Mouse (Mus musculus): ENCODE measurements around the gene Traip. TPM values are rescaled to one million over a fixed set of nuclear protein-coding genes. Genes with fewer than 3 reads are reported as not detected.

The Traip gene
- polyA plus RNA-seq, 1 experiment from 2014 or later = 29.4 TPM

DNA sequence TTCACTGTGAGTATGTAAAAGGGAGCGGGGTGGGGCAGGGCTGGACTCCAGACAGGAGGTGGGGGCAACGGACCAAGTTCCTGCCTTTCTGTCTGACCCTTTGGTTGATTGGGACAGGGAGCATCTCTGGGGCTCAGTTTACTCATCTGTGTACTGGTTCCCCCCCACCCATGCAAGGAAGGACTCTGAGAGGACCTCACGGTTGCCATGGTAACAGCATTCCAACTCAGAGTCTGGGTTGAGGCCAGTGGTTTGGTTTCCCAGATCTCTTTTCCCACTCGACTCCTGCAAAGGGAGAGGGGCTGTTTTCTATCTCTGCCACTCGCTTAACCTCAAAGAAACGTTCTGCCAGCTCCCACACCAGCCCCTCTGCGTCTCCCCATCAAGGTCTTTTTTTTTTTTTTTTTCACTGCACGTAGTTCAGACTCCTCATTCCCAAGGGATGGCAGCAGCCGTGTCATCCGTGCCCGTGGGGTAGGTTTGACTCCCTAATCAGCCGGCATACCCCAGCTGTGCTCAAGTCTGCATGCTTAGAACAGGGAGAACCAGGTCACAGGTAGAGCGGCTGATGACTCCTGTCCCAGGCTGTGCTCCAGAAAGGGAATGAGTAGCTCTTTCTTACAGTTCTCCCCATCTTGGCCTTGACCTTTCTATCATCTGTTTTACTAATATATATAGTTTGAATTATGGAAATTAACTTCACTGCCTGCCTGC, 31.9 kb upstream of the Traip start:
- peak; percentile 31; the same call in 1 of the 2 replicates for ATAC-seq (ENCODE audit: insufficient number of reproducible peaks, insufficient read depth, low FRiP score, low TSS enrichment)
- H3K27me3 ChIP-seq = no peaks in the 10 kb centered on the region
- no peak overlapping the region for H3K4me2 ChIP-seq (replicated peaks)
- peaks cover 9% of the 10 kb centered on the region for H3K4me1 ChIP-seq
- H3K27ac ChIP-seq = no peak overlapping the region
- no peaks in the 10 kb centered on the region for H3K9me3 ChIP-seq
- H3K4me3 ChIP-seq = no peak overlapping the region
- no peaks in the 10 kb centered on the region; the same call in 1 of the 2 replicates for H3K36me3 ChIP-seq
- H3K9ac ChIP-seq = no peak overlapping the region
- WGBS = 28% methylated on average over 13 of the region's 13 CpGs

DNA sequence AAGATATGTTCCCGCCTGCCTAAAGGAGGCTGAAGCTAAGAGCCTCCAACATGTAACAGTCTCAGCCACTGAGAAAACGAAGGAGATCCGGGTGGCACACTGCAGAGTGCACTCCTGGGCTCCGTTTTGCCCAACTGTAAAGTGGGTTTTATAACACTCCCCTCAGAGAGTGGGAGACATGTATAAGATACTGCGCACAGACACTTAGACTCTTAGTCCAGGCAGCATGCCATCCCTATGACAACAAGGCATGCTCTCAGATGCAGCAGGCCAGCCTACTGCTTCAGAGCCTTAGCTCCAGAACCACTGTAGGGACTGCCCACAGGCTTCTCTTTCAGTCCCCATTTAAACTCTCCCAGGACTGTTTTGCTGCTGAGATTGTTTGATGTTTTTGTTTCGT, 31.1 kb upstream of the Traip start:
- no peak overlapping the region for H3K27ac ChIP-seq
- no peaks in the 10 kb centered on the region for H3K27me3 ChIP-seq
- H3K4me2 ChIP-seq (replicated peaks) = no peak overlapping the region
- H3K4me1 ChIP-seq = peaks cover 9% of the 10 kb centered on the region
- no peaks in the 10 kb centered on the region; the same call in 1 of the 2 replicates for H3K36me3 ChIP-seq
- H3K9ac ChIP-seq = no peak overlapping the region
- H3K9me3 ChIP-seq = no peaks in the 10 kb centered on the region
- ATAC-seq (ENCODE audit: insufficient number of reproducible peaks, insufficient read depth, low FRiP score, low TSS enrichment) = no peak
- no peak overlapping the region for H3K4me3 ChIP-seq
- WGBS = 81% methylated on average over 6 of the region's 6 CpGs

DNA sequence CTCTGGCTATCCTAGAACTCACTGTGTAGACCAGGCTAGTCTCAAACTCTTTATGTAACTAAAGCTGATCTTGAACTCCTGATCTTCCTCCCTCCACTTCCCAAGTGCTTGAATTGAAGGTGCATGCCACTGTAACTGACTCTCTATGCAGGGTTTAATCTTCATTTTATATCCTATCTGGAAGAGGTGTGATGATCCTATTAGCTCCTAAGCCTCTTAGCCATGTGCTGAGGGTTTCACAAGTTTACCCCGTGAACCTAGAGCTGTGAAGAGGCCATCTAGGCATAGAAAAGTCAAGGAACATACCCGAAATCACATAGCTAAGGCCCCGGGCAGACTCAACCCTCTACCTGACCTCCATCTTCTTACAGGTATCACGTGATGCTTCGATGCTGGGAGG, 30.5 kb upstream of the Traip start:
- Histone ChIP-seq H3K9ac (no peak overlapping the region), H3K9me3 (no peaks in the 10 kb centered on the region), H3K4me1 (peaks cover 11% of the 10 kb centered on the region), H3K4me2 (replicated peaks) (no peak overlapping the region), H3K27ac (no peak overlapping the region), H3K36me3 (no peaks in the 10 kb centered on the region; the same call in 1 of the 2 replicates), H3K27me3 (no peaks in the 10 kb centered on the region), H3K4me3 (no peak overlapping the region)
- no peak for ATAC-seq (ENCODE audit: insufficient number of reproducible peaks, insufficient read depth, low FRiP score, low TSS enrichment)
- 81% methylated on average over 5 of the region's 5 CpGs for WGBS

DNA sequence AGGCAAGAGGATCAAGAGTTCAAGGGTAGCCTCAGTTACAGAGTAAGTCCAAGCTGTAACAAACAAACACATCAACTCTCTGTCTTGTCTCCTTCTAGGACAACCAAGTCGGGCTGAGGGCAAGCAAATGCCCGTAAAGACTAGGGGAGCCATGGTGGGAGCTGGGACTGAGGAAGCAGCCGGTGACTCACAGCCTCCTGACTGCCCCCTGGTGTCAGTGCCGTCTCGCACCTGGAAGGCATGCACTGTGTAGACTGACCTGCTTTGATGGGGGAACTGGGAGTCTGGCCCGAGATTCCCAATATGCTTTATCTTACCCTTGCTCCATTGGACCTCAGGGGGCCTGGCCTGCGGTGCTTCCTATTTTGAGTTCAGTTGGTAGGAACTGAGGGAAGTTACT, 26.9 kb upstream of the Traip start:
- H3K9ac ChIP-seq = no peak overlapping the region

DNA sequence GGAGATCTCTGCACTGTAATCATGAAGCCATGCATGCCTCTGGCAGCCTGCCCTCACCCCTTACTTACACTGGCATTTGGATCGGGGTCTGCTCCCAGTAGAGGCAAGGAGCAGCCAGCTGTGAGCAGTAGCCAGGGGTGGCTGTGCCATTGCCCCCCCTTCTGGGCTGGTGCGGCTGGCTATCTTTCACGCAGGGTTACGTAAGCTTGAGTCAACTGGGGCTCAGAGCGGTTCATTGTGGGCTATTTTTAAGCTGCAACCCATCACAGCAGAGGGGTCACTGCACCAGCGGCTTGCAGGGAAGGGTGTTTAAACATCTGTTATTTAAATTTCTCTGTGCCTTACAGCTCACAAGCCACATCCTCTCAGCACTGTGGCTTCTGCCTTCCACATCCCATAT, 26.0 kb upstream of the Traip start:
- ATAC-seq (ENCODE audit: insufficient number of reproducible peaks, insufficient read depth, low FRiP score, low TSS enrichment) = no peak
- H3K4me2 ChIP-seq (replicated peaks) = no peak overlapping the region
- H3K4me1 ChIP-seq = 0 out of 2 replicates have a peak, but pooled peaks cover 8% of the 10 kb centered on the region
- H3K9ac ChIP-seq = no peak overlapping the region
- no peak overlapping the region for H3K4me3 ChIP-seq
- H3K27me3 ChIP-seq = 0 out of 2 replicates have a peak, but pooled peaks cover 6% of the 10 kb centered on the region
- H3K36me3 ChIP-seq = no peaks in the 10 kb centered on the region
- no peak overlapping the region for H3K27ac ChIP-seq
- no peaks in the 10 kb centered on the region for H3K9me3 ChIP-seq
- WGBS = 50% methylated on average over 6 of the region's 6 CpGs

More for the DNA sequence above, 26.9 kb upstream of the Traip start:
- H3K36me3 ChIP-seq = no peaks in the 10 kb centered on the region
- H3K9me3 ChIP-seq = no peaks in the 10 kb centered on the region
- H3K27ac ChIP-seq = no peak overlapping the region
- no peak overlapping the region for H3K4me2 ChIP-seq (replicated peaks)
- H3K4me1 ChIP-seq = peaks cover 11% of the 10 kb centered on the region
- ATAC-seq (ENCODE audit: insufficient number of reproducible peaks, insufficient read depth, low FRiP score, low TSS enrichment) = no peak
- H3K4me3 ChIP-seq = no peak overlapping the region
- 0 out of 2 replicates have a peak, but pooled peaks cover 6% of the 10 kb centered on the region for H3K27me3 ChIP-seq
- WGBS = 34% methylated on average over 7 of the region's 7 CpGs

DNA sequence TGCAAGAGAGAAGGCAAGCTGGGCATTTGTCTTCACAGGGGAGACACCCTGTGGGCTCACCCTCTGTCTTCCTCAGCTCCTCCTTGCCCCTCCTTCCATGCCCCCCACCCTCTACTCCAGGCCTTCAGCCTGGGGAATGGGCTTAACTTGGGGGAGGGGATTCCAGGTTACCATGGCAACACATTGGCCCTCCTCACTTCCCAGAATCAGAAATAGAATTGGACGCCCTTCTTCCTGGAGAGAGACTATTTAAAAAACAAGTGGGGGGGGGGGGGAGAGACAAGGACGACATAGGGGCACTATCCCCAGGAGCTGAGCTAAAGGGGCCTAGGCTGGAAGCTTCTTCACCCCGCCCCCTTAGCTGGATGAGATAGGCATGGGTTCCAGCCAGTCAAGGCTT, 24.7 kb upstream of the Traip start:
- no peak overlapping the region for H3K4me2 ChIP-seq (replicated peaks)
- H3K36me3 ChIP-seq = no peaks in the 10 kb centered on the region
- H3K27me3 ChIP-seq = 0 out of 2 replicates have a peak, but pooled peaks cover 6% of the 10 kb centered on the region
- H3K4me3 ChIP-seq = no peak overlapping the region
- WGBS = 41% methylated on average over 3 of the region's 3 CpGs
- no peak overlapping the region for H3K27ac ChIP-seq
- no peaks in the 10 kb centered on the region for H3K9me3 ChIP-seq
- no peak for ATAC-seq (ENCODE audit: insufficient number of reproducible peaks, insufficient read depth, low FRiP score, low TSS enrichment)
- H3K4me1 ChIP-seq = 0 out of 2 replicates have a peak, but pooled peaks cover 8% of the 10 kb centered on the region
- peak overlapping the region; percentile 40 for H3K9ac ChIP-seq

DNA sequence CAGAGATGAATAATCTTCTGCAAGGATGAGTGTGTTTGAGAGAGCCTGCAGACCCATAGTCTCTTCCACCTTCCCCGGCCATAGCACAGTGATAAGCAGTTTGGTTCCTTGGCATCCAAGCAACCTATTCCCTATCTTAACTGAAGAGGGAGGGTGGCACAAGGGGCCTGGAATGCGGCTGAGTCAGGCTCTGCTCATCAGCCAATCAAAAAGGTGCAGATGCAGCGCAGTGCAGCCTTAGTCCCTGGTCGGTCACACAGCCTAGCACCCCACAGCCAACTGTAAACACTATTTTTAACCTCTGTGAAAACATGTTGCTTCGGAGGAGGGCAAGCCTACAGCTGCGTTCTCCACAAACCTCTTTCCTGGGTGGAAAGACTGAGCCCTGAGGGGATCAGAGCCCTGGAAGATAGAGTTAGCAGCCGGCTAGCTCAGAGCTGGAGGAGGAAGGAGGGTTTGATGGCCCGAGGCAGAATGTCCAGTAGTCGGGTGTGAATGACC, 23.0 kb upstream of the Traip start:
- Histone ChIP-seq H3K9ac (no peak overlapping the region), H3K36me3 (no peaks in the 10 kb centered on the region), H3K4me2 (replicated peaks) (no peak overlapping the region), H3K4me1 (0 out of 2 replicates have a peak, but pooled peaks cover 8% of the 10 kb centered on the region), H3K4me3 (no peak overlapping the region), H3K27me3 (0 out of 2 replicates have a peak, but pooled peaks cover 6% of the 10 kb centered on the region), H3K27ac (no peak overlapping the region), H3K9me3 (no peaks in the 10 kb centered on the region)
- 39% methylated on average over 9 of the region's 9 CpGs for WGBS
- ATAC-seq (ENCODE audit: insufficient number of reproducible peaks, insufficient read depth, low FRiP score, low TSS enrichment) = no peak

DNA sequence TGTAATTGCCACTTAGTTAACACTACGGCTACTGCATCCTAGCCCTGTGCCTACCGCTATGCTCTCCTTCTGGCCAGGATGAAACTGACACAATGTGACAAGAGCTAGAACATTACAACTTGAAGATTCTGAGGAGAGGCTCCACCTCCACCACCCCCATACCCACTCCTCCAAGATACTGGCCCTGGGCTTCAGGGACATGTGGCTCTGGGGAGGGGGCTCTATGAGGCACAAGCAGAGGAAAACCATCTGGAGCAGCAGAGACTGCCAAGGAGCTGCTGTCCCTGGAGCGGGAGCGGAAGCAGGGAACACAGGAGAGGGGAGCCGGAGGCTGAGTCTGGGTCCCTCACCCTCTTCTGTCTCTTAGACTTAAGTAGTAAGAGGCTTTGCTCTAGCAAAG, 22.2 kb upstream of the Traip start:
- no peak for ATAC-seq (ENCODE audit: insufficient number of reproducible peaks, insufficient read depth, low FRiP score, low TSS enrichment)
- 76% methylated on average over 5 of the region's 5 CpGs for WGBS
- no peak overlapping the region for H3K27ac ChIP-seq

DNA sequence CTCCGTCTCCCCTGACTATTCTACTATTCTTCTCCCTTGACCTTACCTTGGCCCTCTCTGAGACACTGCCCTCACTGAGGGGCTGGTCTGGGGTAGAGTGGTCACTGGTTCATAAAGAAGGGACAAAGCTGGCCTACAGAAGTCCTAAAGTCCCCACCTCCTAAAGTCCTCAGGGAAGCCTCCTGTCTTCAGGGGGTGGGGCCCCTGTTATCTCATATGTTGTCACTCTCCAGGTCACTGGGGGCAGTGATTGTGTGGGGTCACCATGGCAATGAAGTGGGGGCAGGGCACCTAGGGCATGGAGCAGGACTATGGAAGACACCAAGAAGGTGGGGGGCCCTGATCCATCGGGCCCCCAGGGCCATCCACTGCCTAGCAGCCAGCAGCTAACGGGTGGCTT, 21.8 kb upstream of the Traip start, which contains the start of gene Actl11:
TSS of gene Actl11 (plus strand) at position 301 of the 400 bp plus-strand sequence.
- ATAC-seq (ENCODE audit: insufficient number of reproducible peaks, insufficient read depth, low FRiP score, low TSS enrichment) = no peak
- Histone ChIP-seq H3K27me3 (0 out of 2 replicates have a peak, but pooled peaks cover 6% of the 10 kb centered on the region), H3K9me3 (no peaks in the 10 kb centered on the region), H3K36me3 (no peaks in the 10 kb centered on the region), H3K4me3 (no peak within 1 kb of the TSS), H3K9ac (no peak within 1 kb of the TSS), H3K27ac (no peak within 1 kb of the TSS), H3K4me1 (0 out of 2 replicates have a peak, but pooled peaks cover 8% of the 10 kb centered on the region), H3K4me2 (replicated peaks) (no peak within 1 kb of the TSS)
- 82% methylated on average over 3 of the region's 3 CpGs for WGBS

More for the DNA sequence above, 22.2 kb upstream of the Traip start:
- H3K9ac ChIP-seq = no peak overlapping the region
- no peak overlapping the region for H3K4me3 ChIP-seq
- H3K36me3 ChIP-seq = no peaks in the 10 kb centered on the region
- no peak overlapping the region for H3K4me2 ChIP-seq (replicated peaks)
- 0 out of 2 replicates have a peak, but pooled peaks cover 8% of the 10 kb centered on the region for H3K4me1 ChIP-seq
- no peaks in the 10 kb centered on the region for H3K9me3 ChIP-seq
- 0 out of 2 replicates have a peak, but pooled peaks cover 6% of the 10 kb centered on the region for H3K27me3 ChIP-seq

DNA sequence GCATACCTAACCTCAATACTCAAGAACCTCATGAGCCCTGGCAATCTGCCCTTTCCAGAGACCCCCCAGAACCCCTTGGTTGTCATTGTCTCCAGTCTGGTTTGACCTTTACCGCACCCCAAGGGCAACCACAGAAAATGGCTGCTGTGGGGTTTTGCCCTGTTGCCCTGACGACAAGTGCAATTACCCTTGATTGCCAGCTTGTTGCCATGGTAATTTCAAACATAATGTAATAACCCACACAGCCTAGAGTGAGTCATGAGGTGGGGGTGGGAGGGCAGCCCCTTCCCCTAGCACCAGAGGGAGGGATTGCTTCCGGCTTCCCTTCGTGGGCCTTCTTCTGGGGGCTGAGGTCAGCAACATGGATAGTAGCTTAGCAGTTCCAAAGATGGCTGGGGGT, 17.7 kb upstream of the Traip start:
- 54% methylated on average over 4 of the region's 4 CpGs for WGBS
- Histone ChIP-seq H3K36me3 (no peaks in the 10 kb centered on the region), H3K9me3 (no peaks in the 10 kb centered on the region), H3K9ac (no peak overlapping the region), H3K27ac (no peak overlapping the region), H3K27me3 (peaks cover 25% of the 10 kb centered on the region), H3K4me3 (no peak overlapping the region), H3K4me2 (replicated peaks) (no peak overlapping the region), H3K4me1 (peaks cover 15% of the 10 kb centered on the region)
- no peak for ATAC-seq (ENCODE audit: insufficient number of reproducible peaks, insufficient read depth, low FRiP score, low TSS enrichment)

DNA sequence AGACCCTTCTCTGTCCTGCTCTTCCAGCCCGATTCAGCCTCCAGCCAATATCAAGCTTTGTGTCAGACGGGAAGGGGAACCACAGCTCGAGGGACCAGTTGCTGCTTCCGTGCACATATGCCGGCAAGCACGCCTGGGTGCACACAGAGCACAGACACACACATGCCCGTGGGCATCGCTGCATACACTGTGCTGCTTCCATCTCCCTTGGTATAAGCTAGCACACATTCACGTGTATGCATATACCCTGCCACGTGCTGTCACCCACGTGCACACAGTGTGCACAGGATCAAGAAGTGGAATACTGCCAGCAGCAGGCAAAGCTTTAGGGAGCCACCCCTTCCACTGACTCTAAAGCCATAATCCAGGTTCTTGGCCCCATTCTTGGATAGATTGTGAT, 15.8 kb upstream of the Traip start:
- H3K4me1 ChIP-seq = peaks cover 15% of the 10 kb centered on the region
- no peaks in the 10 kb centered on the region for H3K9me3 ChIP-seq
- H3K36me3 ChIP-seq = no peaks in the 10 kb centered on the region
- 86% methylated on average over 11 of the region's 11 CpGs for WGBS
- H3K9ac ChIP-seq = no peak overlapping the region
- peaks cover 28% of the 10 kb centered on the region for H3K27me3 ChIP-seq
- no peak overlapping the region for H3K4me2 ChIP-seq (replicated peaks)
- ATAC-seq (ENCODE audit: insufficient number of reproducible peaks, insufficient read depth, low FRiP score, low TSS enrichment) = no peak
- no peak overlapping the region for H3K27ac ChIP-seq
- no peak overlapping the region for H3K4me3 ChIP-seq

DNA sequence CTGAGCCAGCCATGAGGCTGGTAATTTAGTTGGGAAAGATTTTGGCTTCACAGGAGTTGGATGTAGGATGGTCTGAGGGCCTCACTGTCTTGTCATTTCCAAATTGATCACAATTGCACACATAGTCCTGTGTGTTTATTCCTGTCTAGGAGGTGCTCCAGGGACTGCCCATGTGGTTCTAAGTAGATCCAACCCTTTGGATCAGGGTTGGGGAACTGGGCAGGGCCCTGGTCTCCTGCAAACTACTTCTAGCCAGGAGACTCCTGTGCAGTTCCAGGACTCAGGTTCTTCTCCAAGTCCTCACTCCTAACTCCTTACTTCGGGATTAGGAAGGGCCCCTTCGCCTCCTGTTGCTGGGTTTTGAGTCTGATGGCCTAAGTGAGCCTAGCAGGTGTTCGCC, 14.6 kb upstream of the Traip start, which contains the start of gene Camkv:
TSS of gene Camkv (plus strand) at position 301 of the 400 bp plus-strand sequence.
- Histone ChIP-seq H3K9me3 (no peaks in the 10 kb centered on the region), H3K27me3 (peaks cover 28% of the 10 kb centered on the region), H3K36me3 (no peaks in the 10 kb centered on the region), H3K4me2 (replicated peaks) (peak within 1 kb of the TSS; percentile 92), H3K4me1 (peaks cover 15% of the 10 kb centered on the region), H3K4me3 (peak within 1 kb of the TSS; percentile 53), H3K9ac (peak within 1 kb of the TSS; percentile 56), H3K27ac (no peak within 1 kb of the TSS)
- ATAC-seq (ENCODE audit: insufficient number of reproducible peaks, insufficient read depth, low FRiP score, low TSS enrichment) = no peak
- WGBS = 9% methylated on average over 3 of the region's 3 CpGs

All from embryonic facial prominence, embryonic 12.5 days (tissue).